Mouse (Mus musculus) hindbrain, embryonic 14.5 days (tissue): ENCODE measurements around the gene Sqstm1. TPM values are rescaled to one million over a fixed set of nuclear protein-coding genes. Genes with fewer than 3 reads are reported as not detected.

Experiments
- ATAC-seq: fragments of 200-750 bp; cut with Nextera tagmentation; 2 replicates; pipeline ENCODE4 v1.8.0; 2017; ENCODE audit warnings: moderate number of reproducible peaks, mild to moderate bottlenecking, moderate TSS enrichment, moderate library complexity; ENCODE audit not compliant: low FRiP score
- DNase-seq: peaks from one replicate; pipeline ENCODE4 v3.0.0-alpha.2; 2015; ENCODE audit warnings: low spot score
- H3K27ac ChIP-seq: fragments of 300-500 bp; sonication (generic); 2 replicates; pipeline ENCODE4 v1.5.1; 2014; ENCODE audit warnings: mild to moderate bottlenecking, moderate library complexity
- H3K27me3 ChIP-seq: fragments of 300-500 bp; sonication (generic); 2 replicates; pipeline ENCODE4 v1.6.1; 2014; ENCODE audit warnings: mild to moderate bottlenecking, low read length, mixed read lengths; ENCODE audit not compliant: control insufficient read depth, insufficient read depth
- H3K36me3 ChIP-seq: fragments of 300-500 bp; sonication (generic); replicated peaks from 2 replicates; pipeline ENCODE4 v1.6.1; 2014; ENCODE audit not compliant: control insufficient read depth, insufficient read depth
- H3K4me1 ChIP-seq: fragments of 300-500 bp; sonication (generic); replicated peaks from 2 replicates; pipeline ENCODE4 v1.6.1; 2014; ENCODE audit warnings: antibody characterized with exemption, low read length, mixed read lengths; ENCODE audit not compliant: control insufficient read depth, insufficient read depth
- H3K4me2 ChIP-seq: fragments of 300-500 bp; sonication (generic); replicated peaks from 2 replicates; pipeline ENCODE4 v1.6.1; 2014; ENCODE audit warnings: mild to moderate bottlenecking, moderate library complexity
- H3K4me3 ChIP-seq: fragments of 300-500 bp; sonication (generic); replicated peaks from 2 replicates; pipeline ENCODE4 v1.5.1; 2014; ENCODE audit warnings: mild to moderate bottlenecking, low read length
- H3K9ac ChIP-seq: fragments of 300-500 bp; sonication (generic); 2 replicates; pipeline ENCODE4 v1.6.1; 2014
- H3K9me3 ChIP-seq: fragments of 300-500 bp; sonication (generic); 2 replicates; pipeline ENCODE4 v1.6.1; 2016; ENCODE audit warnings: low read length; ENCODE audit not compliant: control insufficient read depth
- WGBS: fragments of 180-500 bp; shearing (Covaris S2); extraction: QIAGEN DNeasy Blood & Tissue Kit; methylation state at CpG from one replicate; pipeline ENCODE4 v1.1.7; 2014; 5-methylcytosine and 5-hydroxymethylcytosine counted together
- polyA plus RNA-seq: library from polyadenylated mRNA; unstranded; fragments of >200 nt; fragmentation: Nextera tagmentation; extraction: Ambion mirVana; gene quantifications from 2 replicates; pipeline ENCODE4 v1.2.1, GENCODE M21; 2014

Sqstm1 gene
- polyA plus RNA-seq, 1 experiment from 2014 or later = 365 TPM

DNA sequence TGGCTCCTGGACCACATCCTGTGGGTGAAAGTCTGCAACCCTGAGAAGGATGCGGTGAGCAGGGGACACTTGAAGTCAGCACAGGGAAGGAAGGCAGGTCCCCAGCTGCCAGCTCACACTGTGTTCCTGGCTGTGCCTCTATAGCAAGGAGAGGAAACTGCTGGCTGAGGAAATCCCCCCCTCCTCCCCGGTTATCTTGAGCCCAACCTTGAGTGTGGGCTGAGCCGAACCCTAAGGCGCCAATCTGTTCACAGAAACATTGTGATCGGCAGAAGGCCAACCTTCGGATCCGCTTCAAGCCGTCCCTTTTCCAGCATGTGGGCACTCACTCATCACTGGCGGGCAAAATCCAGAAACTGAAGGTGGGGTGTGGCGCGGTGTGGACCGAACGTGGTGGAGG, 22.4 kb upstream of the Sqstm1 start:
- H3K9me3 ChIP-seq = no peaks in the 10 kb centered on the region
- peaks cover 24% of the 10 kb centered on the region for H3K4me1 ChIP-seq
- no peak overlapping the region for H3K4me2 ChIP-seq
- H3K27me3 ChIP-seq = peaks cover 14% of the 10 kb centered on the region; the same call in 1 of the 2 replicates
- H3K9ac ChIP-seq = no peak overlapping the region
- no peak for DNase-seq
- H3K36me3 ChIP-seq = peaks cover 52% of the 10 kb centered on the region
- 94% methylated on average over 13 of the region's 13 CpGs for WGBS
- no peak overlapping the region for H3K4me3 ChIP-seq
- no peak for ATAC-seq
- H3K27ac ChIP-seq = no peak overlapping the region

DNA sequence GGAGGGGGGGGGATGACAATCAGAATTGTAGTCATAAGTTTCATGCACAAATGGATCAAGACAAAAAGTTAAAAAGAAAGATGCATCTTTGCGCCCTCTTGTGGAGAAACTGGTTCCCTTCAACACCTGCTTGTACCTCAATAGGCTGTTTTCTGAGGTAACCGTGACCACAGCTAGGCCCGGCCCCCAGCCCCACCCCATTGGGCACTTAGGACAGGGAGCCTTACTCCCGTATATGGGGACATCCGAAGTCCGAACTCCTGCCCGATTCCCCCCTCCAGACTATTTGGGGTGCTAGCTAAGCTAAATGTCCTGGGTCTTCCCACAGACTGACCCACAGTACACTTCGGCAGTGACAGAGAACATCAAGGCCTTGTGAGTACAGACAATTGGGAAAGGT, 20.8 kb upstream of the Sqstm1 start:
- ATAC-seq = no peak
- DNase-seq = peak; percentile 82
- Histone ChIP-seq H3K4me1 (peaks cover 37% of the 10 kb centered on the region), H3K27ac (no peak overlapping the region), H3K9ac (no peak overlapping the region), H3K4me3 (no peak overlapping the region), H3K4me2 (0 out of 2 replicates have a peak overlapping the region, but pooled peaks have one; percentile 28), H3K36me3 (peaks cover 52% of the 10 kb centered on the region), H3K27me3 (peaks cover 5% of the 10 kb centered on the region; the same call in 1 of the 2 replicates), H3K9me3 (no peaks in the 10 kb centered on the region)
- 23% methylated on average over 8 of the region's 8 CpGs for WGBS

DNA sequence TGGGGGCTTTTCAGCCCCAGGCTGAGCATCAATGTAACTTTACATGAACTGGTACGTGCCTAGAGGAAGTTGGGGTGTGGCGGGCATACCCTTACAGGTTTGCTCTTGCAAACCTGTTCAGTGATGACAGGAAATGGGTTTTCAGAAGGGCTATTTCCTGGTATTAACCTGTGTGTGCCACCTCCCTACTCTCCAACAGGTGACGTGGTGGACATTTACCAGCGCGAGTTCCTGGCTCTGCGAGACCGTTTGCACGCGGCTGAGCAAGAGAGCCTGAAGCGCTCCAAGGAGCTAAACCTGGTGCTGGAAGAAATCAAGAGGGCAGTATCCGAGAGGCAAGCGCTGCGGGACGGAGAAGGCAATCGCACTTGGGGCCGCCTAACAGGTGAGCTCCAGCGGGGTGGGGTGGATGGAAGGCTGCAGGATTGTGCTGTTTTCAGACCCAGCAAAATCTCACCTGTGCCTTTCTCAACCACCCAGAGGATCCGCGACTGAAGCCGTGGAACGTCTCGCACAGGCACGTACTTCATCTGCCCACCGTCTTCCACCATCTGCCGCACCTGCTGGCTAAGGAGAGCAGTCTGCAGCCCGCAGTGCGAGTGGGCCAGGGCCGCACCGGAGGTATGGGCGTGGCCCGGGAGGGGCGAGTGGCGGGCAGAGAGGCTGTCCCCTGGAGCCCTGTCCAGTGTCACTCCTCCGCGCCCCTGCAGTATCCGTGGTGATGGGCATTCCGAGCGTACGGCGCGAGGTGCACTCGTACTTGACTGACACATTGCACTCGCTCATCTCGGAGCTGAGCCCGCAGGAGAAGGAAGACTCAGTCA, 20.1 kb upstream of the Sqstm1 start:
- no peak for ATAC-seq
- Histone ChIP-seq H3K4me2 (peak overlapping the region; percentile 28; the same call in 1 of the 2 replicates), H3K4me1 (peaks cover 37% of the 10 kb centered on the region), H3K4me3 (0 out of 2 replicates have a peak overlapping the region, but pooled peaks have one; percentile 8), H3K9ac (no peak overlapping the region), H3K27me3 (peaks cover 5% of the 10 kb centered on the region; the same call in 1 of the 2 replicates), H3K27ac (no peak overlapping the region), H3K36me3 (peaks cover 48% of the 10 kb centered on the region), H3K9me3 (no peaks in the 10 kb centered on the region)
- no peak for DNase-seq
- 23% methylated on average over 45 of the region's 45 CpGs for WGBS

GRCm38 (mm10) chr11:50229252-50229910, 18.8 kb upstream of the Sqstm1 start:
- Histone ChIP-seq H3K36me3 (peaks cover 36% of the 10 kb centered on the region), H3K4me1 (peaks cover 36% of the 10 kb centered on the region), H3K27ac (no peak overlapping the region), H3K9ac (no peak overlapping the region), H3K27me3 (no peaks in the 10 kb centered on the region), H3K4me2 (no peak overlapping the region), H3K4me3 (no peak overlapping the region), H3K9me3 (no peaks in the 10 kb centered on the region)
- DNase-seq (no peak), ATAC-seq (no peak)
- WGBS = 54% methylated on average over 7 of the region's 7 CpGs

GRCm38 (mm10) chr11:50228772-50229171, 18.1 kb upstream of the Sqstm1 start:
- Histone ChIP-seq H3K27ac (no peak overlapping the region), H3K9ac (no peak overlapping the region), H3K9me3 (no peaks in the 10 kb centered on the region), H3K36me3 (peaks cover 30% of the 10 kb centered on the region), H3K4me1 (peaks cover 41% of the 10 kb centered on the region), H3K4me3 (no peak overlapping the region), H3K4me2 (no peak overlapping the region), H3K27me3 (no peaks in the 10 kb centered on the region)
- WGBS = 19% methylated on average over 3 of the region's 3 CpGs
- no peak for DNase-seq
- ATAC-seq = no peak

DNA sequence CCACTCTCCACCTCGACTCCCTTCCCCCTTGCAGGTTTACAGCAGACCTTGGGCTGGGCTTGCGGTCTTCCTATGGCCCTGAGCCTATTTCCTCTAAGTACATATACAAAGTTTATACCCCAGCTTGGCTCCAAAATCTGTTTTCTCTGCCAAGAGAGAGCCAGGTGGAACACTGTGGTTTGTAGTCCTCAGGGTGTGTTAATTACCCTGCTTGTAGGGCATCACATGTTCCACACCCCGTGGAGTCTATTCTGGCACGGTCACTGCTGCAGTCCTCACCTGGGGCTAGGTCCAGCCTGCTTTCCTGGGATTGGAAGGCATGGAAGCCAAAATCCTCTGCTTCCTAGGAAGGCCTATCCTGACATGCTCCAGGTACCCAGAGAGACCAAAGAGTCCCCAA, 17.1 kb upstream of the Sqstm1 start:
- no peak overlapping the region for H3K4me3 ChIP-seq
- H3K27me3 ChIP-seq = no peaks in the 10 kb centered on the region
- WGBS = 90% methylated on average over 4 of the region's 4 CpGs
- DNase-seq (no peak), ATAC-seq (no peak)
- no peak overlapping the region for H3K4me2 ChIP-seq
- no peaks in the 10 kb centered on the region for H3K9me3 ChIP-seq
- peaks cover 51% of the 10 kb centered on the region for H3K4me1 ChIP-seq
- peaks cover 20% of the 10 kb centered on the region for H3K36me3 ChIP-seq
- H3K27ac ChIP-seq = no peak overlapping the region
- no peak overlapping the region for H3K9ac ChIP-seq

DNA sequence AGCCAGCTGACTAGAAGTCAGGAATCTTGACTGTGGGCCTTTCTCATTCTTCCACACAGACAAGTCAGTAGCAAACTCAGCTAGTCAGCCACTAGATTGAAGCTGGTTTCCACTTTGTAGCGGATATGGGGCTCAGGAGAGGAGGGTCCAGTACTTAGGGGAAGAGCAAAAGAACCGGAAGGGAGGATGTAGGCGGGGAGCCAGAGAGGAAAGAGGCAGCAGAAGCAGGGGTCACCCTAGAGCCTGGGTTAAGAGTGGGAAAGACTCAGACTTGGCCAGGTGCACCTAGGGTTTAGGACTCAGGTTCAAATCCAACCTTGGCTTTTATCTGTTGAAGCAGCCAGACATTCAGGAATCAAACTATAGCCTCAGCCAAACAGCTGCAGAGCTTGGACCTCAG, 16.6 kb upstream of the Sqstm1 start:
- Histone ChIP-seq H3K4me1 (peaks cover 55% of the 10 kb centered on the region), H3K36me3 (peaks cover 15% of the 10 kb centered on the region), H3K9ac (peak overlapping the region; percentile 97; the same call in 1 of the 2 replicates), H3K9me3 (no peaks in the 10 kb centered on the region), H3K4me3 (peak overlapping the region; percentile 83; the same call in 1 of the 2 replicates), H3K27me3 (no peaks in the 10 kb centered on the region), H3K27ac (no peak overlapping the region), H3K4me2 (peak overlapping the region; percentile 95)
- DNase-seq (no peak), ATAC-seq (no peak)
- 87% methylated on average over 3 of the region's 3 CpGs for WGBS

DNA sequence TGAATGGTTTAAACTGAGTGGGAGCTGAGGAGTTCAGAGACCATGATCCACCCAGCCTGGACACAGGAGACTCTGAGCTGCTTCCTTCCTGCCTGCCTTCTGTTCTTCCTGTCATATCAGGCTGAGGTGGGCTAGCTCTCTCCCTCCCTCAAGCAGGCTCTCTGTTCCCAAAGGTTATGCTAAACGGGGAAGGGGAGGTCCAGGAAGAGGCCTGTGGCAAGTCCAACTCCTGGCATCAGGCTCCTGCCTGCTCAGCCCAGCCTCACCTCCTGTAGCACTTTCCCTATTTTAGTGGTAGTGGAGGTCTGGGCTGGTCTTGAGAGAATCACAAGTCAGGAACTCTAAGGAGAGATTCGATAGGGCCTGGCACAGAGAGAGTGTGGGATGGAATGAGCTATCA, 15.8 kb upstream of the Sqstm1 start:
- peak overlapping the region; percentile 97 for H3K9ac ChIP-seq

GRCm38 (mm10) chr11:50225611-50226378, 15.2 kb upstream of the Sqstm1 start:
- Histone ChIP-seq H3K4me3 (peak overlapping the region; percentile 83), H3K27me3 (no peaks in the 10 kb centered on the region), H3K4me1 (peaks cover 52% of the 10 kb centered on the region), H3K4me2 (peak overlapping the region; percentile 95), H3K27ac (peak overlapping the region; percentile 96), H3K9ac (peak overlapping the region; percentile 97), H3K36me3 (peaks cover 5% of the 10 kb centered on the region), H3K9me3 (no peaks in the 10 kb centered on the region)
- ATAC-seq (peak; percentile 34), DNase-seq (peak; percentile 37)
- WGBS = 4% methylated on average over 32 of the region's 34 CpGs

More for the DNA sequence above, 15.8 kb upstream of the Sqstm1 start:
- peaks cover 6% of the 10 kb centered on the region for H3K36me3 ChIP-seq
- no peaks in the 10 kb centered on the region for H3K9me3 ChIP-seq
- peaks cover 55% of the 10 kb centered on the region for H3K4me1 ChIP-seq
- no peak for DNase-seq
- peak overlapping the region; percentile 96 for H3K27ac ChIP-seq
- H3K4me2 ChIP-seq = peak overlapping the region; percentile 95
- no peaks in the 10 kb centered on the region for H3K27me3 ChIP-seq
- ATAC-seq = no peak
- H3K4me3 ChIP-seq = peak overlapping the region; percentile 83
- 39% methylated on average over 2 of the region's 2 CpGs for WGBS
